Mouse (Mus musculus) neutrophil, adult 5-6 weeks (primary cell): ENCODE data around the gene Igf2bp2. TPM values are rescaled to one million over a fixed set of nuclear protein-coding genes. Genes with fewer than 3 reads are reported as not detected.

Experiments
- ATAC-seq: fragments of 151-379, 151-347 bp; 2 replicates; pipeline ENCODE4 v1.8.0; 2017; ENCODE audit warnings: mild to moderate bottlenecking, moderate TSS enrichment; ENCODE audit not compliant: insufficient number of reproducible peaks, poor library complexity, low FRiP score, severe bottlenecking; ENCODE audit errors: extremely low read depth
- total RNA-seq: library from RNA; stranded (forward); fragments of 200-1000 nt; gene quantifications from 2 replicates; pipeline ENCODE4 v1.2.3, GENCODE M21; 2017

Gene Igf2bp2
- total RNA-seq, 1 experiment from 2014 or later: 0.47 TPM

GRCm38 (mm10) chr16:22150421-22150820, 12.7 kb downstream of the Igf2bp2 start:
- ATAC-seq: no peak

DNA sequence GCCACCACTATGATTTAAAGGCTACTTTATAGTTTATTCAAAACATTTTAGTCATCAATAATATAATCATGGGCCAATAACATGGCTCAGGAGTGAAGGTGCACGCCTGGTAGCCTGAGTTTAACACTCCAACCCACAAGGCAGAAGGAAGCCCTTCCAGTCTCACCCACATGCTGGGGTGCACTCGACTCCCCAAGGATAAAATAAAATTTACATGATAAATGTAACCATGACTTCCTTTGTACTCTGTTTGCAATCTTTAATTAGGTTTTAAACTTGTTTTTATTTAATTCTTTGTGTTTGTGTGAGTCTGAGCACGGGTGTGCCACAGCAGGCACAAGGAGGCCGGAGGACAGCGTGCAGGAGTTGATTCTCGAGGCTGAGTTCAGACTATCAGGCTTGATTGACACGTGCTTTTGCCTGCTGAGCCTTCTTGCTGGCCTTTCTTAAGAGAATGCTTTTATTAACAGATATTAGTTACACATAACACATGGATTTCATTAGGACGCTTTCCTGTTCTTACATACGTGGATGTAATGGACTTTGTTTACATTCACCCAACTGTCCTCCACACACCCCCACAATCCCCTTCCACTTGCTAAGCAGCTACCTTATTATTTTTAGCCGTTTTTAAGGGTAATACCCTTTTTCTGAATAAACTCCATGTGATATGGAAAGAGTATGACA, 13.3 kb downstream of the Igf2bp2 start:
- ATAC-seq: no peak

DNA sequence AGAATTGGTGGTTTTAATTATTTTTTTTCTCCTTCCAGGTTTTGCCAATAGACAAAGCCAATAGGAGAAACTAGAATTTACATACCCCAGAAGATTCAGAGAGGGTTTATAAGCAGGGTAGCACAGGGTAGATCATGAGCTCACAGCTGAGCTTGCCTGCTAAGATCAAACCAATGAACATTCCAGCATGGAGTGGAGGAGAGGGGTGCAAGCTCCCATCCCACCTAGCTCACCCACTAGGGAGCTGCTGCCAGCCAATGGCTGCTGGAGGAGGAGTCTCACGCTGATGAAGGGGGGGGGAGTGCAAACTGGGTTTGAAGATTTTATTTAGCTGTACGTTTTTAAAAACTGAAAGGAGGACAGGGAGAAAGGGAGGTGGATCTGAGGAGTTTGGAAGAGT, 14.0 kb downstream of the Igf2bp2 start:
- ATAC-seq: no peak

DNA sequence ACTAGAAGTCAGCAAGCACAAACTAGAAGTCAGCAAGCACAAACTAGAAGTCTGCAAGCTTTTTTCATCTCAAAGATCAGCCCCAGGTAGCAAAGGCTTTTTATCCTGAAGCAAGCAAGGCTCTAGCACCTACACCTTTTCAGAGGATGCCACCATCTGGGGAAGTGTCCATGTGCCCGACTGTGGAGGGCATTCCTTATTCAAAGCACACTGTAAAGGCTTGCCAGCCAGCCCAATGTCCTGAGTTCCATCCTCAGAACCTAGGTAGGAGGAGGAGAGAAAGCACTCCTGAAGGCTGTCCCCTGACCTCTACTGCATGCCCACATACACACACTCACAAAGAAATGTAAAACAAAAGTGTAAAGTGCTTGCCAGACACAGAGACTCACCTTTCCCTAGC, 16.0 kb downstream of the Igf2bp2 start:
- ATAC-seq: no peak

- no peak for ATAC-seq
Measured at GRCm38 (mm10) chr16:22146071-22146470, 17.0 kb downstream of the Igf2bp2 start.

- no peak for ATAC-seq
Measured at GRCm38 (mm10) chr16:22144490-22144889, 18.6 kb downstream of the Igf2bp2 start.

- no peak for ATAC-seq
Measured at GRCm38 (mm10) chr16:22140861-22141260, 22.2 kb downstream of the Igf2bp2 start.

DNA sequence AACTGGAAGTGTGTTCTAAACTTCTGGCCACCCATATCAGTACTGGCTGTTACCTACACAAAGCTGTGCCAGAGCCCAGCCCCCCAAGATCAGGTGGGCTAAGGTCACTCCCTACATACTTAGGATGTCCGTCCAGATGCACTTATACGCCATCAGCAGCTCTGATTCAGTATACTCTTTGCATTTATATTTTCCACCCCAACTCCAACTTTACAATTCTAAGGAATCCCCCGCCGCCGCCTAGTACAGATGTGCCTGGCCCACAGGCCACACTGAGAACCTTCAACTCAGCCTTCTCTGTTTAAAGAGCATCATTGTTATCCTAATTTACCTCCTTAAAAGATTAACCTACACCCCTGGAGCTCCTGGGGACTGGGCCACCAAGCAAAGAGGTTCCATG, 23.3 kb downstream of the Igf2bp2 start:
- no peak for ATAC-seq

GRCm38 (mm10) chr16:22136198-22136597, 26.9 kb downstream of the Igf2bp2 start:
- no peak for ATAC-seq

GRCm38 (mm10) chr16:22131321-22131720, 31.8 kb downstream of the Igf2bp2 start:
- ATAC-seq: no peak

- no peak for ATAC-seq
Measured at GRCm38 (mm10) chr16:22129511-22129910, 33.6 kb downstream of the Igf2bp2 start.

DNA sequence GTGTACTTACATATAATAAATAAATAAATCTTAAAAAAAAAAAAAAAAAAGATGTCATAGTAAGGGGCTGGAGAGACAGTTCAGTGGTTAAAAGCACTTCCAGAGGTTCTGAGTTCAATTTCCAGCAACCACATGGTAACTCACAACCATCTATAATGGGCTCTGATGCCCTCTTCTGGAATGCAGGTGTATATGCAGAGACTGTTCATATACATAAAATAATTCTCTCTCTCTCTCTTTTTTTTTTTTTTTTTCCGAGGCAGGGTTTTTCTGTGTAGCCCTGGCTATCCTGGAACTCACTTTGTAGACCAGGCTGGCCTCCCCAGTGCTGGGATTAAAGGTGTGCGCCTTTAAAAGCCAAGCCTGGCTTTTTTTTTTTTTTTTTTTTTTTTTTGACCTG, 34.5 kb downstream of the Igf2bp2 start:
- no peak for ATAC-seq

GRCm38 (mm10) chr16:22127806-22128205, 35.3 kb downstream of the Igf2bp2 start:
- no peak for ATAC-seq

DNA sequence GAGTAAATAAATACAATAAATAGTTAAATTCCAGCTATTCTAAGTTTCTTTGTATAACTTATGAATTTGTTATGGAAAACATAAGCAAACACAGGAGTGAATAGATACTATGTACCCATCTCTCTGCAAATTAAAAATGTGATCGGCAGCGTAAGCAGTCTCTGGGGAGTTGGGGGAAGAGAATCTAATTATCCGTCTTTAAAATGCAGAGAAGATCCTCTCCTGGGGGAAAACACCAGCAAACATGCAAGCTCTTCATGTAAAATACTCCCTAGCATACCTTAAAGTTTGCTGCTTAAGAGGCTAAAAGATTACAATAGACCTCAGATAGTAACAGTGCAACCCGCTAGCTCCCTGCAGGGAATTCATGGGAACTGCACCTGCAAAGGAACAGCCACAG, 36.2 kb downstream of the Igf2bp2 start:
- ATAC-seq: no peak

- no peak for ATAC-seq
Measured at GRCm38 (mm10) chr16:22124325-22124918, 38.7 kb downstream of the Igf2bp2 start.

DNA sequence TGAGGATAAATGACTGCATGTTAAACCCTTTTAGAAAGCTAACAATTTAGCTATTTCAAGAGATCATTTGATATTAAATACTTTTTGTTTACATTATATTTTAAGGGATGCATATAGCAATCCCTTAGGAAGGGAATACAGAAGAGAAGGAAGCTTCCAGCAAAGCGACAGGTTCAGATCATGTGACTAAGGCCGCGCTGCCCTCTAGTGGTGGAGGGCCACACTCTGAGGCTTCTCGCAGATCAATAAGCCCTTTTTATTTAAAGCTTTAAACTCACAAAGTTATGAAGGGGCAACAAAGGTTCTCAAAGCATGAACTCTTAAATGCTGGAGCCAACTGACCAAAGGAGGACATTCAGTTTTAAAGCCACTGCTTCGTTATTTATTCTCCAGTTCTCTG, 39.4 kb downstream of the Igf2bp2 start:
- 0 out of 2 replicates have a peak, but pooled peaks have one; percentile 39 for ATAC-seq

DNA sequence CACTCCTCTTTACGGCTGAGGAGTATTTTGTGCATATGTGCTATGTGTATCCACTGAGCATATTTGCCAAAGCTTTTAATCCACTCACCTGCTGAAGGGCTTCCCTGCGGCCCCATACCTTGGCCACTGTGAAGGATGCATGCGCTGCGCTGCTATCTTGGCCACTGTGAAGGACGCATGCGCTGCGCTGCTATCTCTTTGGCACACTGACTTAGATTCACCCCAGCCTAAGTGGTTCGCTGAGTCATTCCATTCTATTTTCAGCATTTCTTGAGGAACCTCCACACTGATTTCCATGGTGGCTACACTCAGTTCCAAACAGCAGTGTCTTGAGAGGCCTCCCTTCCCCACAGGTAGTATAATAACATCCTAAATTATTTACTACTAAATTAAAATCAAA, 42.0 kb downstream of the Igf2bp2 start:
- ATAC-seq: no peak

DNA sequence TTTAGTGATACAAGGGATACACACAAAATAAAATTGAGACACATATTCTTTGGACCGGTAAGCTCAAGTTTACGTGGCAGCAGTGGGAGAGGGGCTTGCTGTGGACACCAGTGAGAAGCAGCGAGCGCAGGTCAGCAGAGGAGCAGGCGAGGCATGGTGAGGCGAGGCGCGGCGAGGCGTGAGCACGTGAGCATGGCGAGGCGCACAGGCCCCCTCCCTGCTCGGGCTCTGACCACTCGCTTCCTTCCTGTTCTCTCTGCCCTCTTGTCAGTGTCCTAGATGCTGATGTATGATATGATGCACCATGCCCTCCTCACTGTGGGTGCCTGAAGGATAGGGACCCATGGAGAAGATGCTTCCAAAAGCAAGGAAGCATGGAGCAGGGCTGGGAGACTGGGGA, 43.6 kb downstream of the Igf2bp2 start:
- peak; percentile 65; the same call in 1 of the 2 replicates for ATAC-seq

DNA sequence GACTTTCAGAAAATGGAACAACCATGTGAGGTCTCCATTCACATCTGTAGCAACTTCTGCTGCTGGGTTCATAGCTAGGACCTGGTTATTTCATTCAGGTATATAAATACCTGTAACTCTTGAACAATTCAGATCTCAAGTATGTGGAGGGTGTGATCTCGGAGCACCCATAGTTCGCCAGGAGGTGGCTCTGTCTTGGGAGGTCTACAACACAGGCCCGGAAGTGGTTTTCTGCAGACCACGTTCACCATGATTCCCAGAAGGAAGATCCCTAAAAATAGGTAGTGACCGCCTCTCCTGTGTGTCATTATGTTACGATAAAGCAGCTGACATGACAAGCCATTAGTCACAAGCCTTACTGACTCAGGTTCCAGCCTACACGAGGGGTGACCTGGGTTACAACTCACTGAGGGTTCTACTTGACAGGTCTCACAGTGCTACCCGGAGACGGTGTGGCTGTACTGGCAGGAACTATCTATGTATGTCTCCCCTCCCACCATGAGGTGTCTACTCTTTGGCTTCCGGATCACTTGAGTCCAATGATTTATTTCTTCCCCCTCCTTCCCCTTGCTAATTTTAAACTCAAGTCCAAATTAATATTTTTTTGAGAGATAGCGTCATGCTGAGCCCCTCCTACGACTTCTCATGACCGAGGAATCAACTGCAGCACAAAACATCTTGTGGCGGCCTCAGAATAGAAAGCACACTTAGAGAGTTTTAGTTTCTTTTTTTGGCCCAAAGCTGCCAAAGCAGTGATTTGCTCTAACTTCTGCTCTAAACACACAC, 44.2 kb downstream of the Igf2bp2 start:
- ATAC-seq: peak; percentile 39; the same call in 1 of the 2 replicates

GRCm38 (mm10) chr16:22118151-22118550, 44.9 kb downstream of the Igf2bp2 start:
- no peak for ATAC-seq
